Mouse (Mus musculus): ENCODE results near the gene Ctcf.

Ctcf gene

DNA sequence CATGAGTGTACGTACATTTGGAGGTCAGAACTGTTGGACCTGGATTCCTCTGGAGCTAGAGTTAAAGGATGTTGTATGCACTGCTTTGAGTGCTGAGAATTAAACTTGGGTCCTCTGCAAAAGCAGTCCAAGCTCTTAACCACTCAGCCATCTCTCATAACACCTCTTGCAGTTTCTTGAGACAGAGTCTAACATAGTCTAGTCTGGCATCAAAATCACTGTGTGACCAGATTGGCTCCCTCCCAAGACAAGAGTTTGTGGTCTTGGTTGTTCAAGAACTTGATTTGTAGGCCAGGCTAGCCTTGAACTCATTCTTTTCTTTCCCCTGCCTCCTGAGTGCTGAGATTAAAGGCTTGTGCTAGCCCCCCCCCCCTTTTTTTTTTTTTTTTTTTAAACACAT lies 12.6 kb downstream of the Ctcf start:
- no peak for DNase-seq (ENCODE audit: low spot score in 2 of 2)

DNA sequence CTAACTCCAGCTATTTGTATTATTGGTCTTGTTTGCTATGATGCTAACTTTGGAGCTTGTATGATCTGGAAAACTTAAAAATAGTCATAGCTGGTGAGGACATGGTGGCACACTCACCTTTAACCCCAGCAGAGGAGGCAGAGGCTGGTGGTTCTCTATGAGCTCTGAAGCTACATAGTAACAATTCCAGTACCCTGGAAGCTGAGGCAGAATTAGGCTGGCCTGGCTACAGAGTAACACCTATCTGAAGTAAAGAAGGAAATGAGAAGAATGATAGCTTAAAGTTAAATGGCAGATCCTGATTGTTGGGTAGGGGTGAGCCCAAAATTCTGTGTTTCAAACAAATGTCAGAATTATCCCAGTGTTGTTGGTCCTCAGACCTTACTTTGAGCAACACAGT lies 21.3 kb downstream of the Ctcf start:
- no peak for DNase-seq (ENCODE audit: low spot score in 2 of 2)

DNA sequence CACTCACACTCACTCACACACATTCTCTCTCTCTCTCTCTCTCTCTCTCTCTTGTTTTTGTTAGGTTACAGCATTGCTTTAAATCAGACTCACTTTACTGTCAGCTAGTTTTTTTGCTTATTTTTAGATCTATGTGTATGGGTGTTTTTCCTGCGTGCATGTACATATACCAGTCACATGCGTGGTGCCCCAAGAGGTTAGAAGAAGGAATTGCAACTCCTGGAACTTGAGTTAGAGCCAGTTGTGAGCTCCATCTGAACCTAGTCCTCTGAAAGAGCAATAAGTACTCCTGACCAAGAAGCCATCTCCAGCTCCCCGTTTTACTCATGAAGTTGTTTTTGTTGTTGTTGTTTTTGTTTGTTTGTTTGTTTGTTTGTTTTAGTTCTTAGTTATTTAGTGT lies 24.8 kb downstream of the Ctcf start:
- no peak for DNase-seq (ENCODE audit: low spot score in 2 of 2)

DNA sequence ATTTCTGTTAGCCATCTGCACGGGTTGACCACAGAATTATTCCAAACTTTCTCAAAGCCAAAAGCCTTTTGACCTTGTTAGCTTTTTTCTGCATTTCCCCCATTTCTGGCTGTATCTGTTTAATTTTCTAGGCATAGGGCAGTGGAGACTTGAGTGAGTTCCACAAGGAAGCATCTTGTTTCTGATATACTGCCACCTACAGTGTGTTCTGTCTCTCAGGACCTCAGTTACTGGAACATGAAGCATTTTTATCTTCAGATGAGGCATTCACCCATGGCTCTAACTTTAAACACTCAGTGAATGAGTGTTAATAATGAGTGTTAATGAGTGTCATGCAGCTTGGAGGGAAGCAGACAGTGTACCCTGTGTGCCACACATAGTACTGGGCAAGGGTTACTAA lies 41.5 kb downstream of the Ctcf start:
- no peak for DNase-seq (ENCODE audit: low spot score in 2 of 2)

DNA sequence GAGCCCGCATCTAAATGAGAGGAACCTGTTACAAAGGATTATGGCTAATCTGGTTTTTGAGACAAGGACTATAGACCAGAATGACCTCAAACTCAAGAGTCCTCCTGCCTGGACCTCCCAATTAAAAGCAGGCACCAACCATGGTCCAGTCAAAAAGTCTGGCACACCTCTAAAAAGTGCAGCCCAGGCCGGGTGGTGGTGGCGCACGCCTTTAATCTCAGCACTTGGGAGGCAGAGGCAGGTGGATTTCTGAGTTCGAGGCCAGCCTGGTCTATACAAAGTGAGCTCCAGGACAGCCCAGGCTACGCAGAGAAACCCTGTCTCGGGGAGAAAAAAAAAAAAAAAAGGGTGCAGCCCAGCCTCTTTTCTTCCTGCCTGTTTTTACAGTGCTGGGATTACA lies 49.0 kb downstream of the Ctcf start:
- no peak for DNase-seq (ENCODE audit: low spot score in 2 of 2)

DNA sequence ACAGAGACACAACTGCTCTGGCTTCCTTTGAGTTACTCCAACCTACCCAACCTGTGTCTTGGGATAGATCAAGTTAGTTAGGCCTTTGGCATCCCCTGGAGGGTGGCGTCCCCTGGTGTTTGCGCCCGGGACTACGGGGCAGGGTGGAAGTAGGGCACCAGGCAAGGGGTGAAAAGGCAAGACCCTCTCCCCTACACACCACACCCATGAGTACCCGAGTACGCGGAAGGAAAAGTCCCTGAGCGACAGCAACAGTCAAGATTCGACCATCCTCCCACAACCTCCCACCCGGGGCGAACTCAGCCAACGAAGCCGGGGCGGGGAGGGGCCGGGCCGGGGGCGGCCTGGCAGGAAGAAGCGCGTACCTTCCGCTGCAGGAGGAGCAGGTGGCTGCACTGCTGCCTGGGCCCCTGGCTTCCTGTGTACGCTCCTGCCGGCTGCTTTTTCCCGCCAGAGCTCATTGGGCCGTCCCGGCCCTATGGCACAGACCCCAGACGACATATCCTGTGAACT lies 49.5 kb downstream of the Ctcf start, which contains the start of gene Carmil2:
Gene Carmil2, plus strand, starts transcription at position 479 of the 513 bp plus-strand sequence.
- no peak for DNase-seq (ENCODE audit: low spot score in 2 of 2)

DNA sequence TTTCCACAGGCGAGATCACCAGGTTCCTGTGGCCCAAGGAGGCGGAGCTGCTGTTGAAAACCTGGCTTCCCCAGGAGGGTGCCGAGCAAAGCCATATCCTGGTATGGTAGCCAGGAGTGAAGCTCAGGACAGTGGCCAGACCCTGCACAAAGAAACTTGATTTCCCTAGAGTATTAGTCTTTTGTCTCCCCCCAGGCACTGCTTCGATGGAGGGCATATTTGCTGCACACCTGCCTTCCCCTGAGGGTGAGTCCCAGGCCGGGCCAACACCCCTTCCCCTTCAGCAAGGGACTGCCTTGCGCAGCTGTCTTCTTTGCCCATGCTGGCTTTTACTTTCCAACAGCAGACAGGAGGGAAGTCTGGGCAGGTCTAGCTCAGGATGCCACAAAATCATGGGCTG lies 50.2 kb downstream of the Ctcf start:
- DNase-seq (ENCODE audit: low spot score in 2 of 2) = no peak

DNA sequence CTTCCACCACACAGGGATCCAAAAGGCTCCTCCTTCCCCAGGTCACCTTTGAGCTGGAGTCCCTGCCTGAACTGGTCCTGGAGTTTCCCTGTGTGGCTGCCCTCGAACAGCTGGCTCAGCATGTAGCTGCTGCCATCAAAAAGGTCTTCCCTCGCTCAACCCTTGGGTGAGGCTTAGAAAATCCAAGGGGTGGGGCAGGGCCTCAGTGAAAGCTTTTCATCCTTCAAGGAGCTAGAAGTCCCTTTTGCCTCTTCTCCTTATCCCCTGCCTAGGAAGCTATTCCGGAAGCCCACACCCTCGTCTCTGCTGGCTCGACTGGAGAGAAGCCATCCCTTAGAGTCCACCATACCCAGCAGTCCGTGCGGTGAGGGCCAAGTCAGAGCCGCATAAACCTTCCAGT lies 51.1 kb downstream of the Ctcf start:
- DNase-seq (ENCODE audit: low spot score in 2 of 2) = no peak

DNA sequence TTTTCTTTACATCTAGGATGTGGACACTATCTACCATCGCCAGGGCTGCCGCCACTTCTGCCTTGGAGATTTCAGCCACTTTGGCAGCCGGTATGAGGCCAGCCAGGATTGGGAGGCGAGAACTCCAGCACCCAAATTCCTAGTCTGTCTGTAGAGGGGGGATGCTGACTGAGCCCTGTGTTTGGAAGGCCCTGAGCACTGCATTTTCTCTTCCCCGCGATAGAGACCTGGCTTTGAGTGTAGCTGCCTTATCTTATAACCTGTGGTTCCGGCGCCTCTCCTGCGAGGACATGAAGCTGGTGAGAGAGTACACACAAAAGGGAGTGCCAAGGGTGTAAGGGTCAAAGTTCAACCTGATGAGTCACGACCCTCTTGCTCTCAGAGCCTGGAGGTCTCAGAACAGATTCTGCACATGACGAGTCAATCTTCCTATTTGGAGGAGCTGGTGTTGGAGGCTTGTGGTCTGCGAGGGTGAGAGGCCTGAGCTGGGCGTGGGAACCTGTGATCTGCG lies 51.9 kb downstream of the Ctcf start:
- DNase-seq (ENCODE audit: low spot score in 2 of 2) = no peak

DNA sequence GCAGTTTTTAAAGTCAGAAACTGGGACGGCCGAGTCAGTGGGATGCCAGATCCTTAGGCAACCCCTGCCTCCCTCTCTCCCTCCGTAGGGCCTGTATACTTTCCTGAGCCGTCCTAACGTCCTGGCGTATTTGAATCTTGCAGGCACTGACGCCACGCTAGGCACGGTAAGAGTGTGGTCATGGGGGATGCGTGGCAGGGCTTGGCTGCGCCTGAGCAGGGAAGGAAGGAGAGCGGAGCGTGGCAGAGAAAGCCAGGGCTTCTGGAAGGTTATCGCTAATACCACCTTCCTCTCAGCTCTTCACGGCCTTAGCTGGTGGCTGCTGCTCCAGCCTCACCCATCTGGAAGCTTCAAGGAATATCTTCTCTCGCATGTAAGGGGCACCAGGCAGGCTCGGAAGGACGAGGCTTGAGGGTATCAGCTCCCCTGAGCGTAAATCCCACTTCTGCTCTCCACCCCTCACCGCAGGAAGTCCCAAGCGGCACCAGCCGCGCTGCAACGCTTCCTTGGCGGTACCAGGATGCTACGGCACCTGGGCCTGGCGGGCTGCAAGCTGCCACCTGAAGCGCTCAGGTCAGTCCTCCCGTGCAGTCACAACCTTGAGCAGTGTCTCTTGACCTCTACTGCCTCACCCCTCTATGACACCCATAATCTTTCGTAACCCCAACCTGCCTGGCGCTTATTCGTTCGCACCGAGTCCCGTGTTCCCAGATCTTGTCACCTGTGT lies 53.1 kb downstream of the Ctcf start:
- DNase-seq (ENCODE audit: low spot score in 2 of 2) = no peak

DNA sequence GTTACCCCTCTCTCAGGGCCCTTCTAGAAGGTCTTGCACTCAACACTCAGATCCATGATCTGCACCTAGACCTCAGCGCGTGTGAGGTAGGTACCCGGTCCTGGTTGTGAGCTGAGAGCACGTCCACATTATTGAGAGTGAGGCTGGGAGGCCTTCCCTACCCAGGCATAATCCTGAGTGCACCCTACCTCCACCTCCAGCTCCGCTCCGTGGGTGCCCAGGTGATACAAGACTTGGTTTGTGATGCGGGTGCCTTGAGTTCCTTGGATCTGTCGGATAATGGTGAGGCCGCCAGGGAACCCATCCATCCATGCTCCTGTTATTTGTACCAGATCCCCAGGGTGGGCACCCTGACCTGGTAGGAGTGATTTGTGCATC lies 53.6 kb downstream of the Ctcf start:
- no peak for DNase-seq (ENCODE audit: low spot score in 2 of 2)

DNA sequence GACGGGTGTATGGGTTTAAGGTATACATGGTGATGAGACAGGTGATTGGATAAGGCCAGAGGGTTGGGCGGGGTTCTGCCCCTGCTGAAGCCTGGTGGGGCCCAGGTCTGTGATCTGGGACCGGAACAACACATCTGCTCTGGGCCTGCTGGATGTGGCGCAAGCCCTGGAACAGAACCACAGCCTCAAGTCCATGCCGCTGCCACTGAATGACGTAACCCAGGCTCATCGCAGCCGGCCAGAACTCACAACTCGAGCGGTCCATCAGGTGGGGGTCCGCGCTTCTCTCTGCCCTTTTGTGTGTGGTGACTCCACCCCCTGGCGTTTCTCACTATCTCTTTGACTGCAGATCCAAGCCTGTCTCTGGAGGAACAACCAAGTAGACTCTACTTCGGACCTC lies 54.6 kb downstream of the Ctcf start:
- no peak for DNase-seq (ENCODE audit: low spot score in 2 of 2)

DNA sequence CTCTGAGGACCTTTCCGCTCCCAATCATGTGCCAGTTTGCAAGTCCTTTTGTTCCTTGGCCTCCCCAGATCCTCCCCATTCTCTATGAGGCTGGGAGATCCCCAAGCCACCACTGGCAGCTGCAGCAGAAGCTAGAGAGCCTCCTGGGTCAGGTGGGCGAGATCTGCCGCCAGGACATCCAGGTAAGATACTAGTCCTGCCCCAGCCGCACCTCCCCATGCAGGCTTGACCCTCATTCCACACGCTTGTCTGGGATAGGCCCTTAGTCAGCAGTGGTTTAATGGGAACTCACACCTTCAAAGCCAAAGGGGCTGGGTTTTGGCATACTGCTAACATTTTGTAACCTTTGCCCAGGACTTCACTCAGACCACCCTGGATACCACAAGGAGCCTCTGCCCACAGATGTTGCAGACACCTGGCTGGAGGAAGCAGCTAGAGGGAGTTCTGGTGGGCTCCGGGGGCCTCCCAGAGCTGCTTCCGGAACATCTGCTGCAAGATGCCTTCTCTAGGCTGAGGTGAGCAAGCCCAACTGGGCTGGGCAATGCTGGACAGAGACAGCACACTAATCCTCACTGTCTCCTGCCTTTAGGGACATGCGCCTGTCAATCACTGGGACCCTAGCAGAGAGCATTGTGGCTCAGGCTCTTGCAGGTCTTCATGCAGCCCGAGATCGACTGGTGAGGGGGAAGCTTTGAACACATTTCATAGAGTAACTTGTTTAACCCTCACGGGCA lies 56.2 kb downstream of the Ctcf start:
- no peak for DNase-seq (ENCODE audit: low spot score in 2 of 2)

DNA sequence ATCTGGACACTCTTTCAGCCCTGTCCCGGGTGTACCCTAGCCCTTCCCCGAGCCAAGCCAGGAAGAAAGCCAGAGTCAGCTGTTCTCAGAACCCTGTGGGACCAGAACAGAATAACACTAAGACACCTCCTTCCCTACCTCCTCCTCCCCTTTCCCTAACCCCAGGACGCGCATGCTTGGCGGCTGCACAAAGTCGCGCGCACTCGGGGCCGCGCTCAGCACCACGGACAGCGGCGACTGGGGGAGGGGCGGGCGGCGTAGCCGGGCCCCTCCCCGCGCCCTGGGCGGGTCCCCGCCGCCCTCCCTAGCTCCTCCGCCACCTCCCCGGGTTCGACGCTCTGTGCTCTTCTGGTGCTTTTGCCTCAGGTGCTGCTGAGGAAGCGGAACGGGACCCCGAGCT lies 57.3 kb downstream of the Ctcf start:
- peak in 1 of 2 experiments; percentile 64 for DNase-seq (ENCODE audit: low spot score in 2 of 2)

DNA sequence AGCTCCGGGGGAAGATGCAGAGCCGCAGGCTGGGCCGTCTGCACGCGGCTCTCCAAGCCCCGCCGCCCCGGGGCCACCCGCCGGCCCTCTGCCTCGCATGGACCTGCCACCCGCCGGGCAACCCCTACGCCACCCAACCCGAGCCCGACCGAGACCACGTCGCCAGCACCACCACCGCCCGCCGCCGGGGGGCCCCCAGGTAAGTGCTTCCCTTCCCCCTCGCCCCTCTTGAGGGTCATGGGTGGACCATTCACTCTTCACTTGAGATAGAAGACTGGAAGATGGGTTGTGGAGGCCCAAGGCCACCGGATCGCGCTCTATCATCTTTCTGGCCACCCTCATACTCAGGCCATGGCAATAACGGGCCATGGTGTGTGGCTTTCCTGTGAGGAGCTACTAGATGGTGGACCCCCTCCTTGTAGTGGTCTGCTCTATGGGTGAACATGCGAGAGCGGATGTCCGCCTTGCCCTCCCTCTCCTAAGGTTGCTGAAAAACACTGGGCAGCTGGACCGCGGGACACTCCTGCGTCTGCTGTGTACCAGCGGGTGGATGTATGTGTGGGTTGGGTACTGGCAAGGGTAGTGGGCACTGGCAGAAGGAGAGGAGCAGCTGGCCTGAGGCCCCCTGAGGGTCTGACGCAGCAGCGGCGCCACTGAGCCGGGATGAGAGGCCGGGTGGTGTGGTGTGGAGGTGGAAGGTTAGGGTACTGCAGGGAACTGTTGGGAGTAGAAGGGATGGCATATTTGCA lies 57.9 kb downstream of the Ctcf start:
- no peak for DNase-seq (ENCODE audit: low spot score in 2 of 2)

DNA sequence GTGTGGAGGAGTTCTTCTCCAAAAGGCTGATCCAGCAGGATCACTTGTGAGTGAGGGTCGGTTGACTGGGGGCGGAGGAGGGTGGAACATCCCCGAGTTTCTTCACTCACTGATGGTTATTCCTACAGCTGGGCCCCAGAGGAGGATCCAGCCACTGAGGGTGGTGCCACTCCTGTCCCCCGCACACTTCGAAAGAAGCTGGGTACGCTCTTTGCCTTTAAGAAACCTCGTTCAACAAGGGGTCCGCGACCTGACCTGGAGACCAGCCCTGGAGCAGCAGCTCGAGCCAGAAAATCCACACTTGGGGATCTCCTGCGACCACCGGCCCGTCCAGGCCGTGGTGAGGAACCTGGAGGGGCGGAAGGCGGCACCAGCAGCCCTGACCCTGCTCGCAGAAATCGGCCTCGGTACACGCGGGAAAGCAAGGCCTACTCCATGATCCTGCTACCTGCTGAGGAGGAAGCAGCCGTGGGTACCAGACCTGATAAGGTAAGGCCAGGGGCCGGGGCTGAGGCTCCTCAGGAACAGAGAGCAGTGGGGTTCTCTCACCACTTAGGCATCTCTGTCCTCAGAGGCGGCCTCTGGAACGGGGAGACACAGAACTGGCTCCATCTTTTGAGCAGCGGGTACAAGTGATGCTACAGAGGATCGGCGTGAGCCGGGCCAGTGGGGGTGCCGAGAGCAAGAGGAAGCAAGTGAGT lies 58.9 kb downstream of the Ctcf start:
- no peak for DNase-seq (ENCODE audit: low spot score in 2 of 2)

DNA sequence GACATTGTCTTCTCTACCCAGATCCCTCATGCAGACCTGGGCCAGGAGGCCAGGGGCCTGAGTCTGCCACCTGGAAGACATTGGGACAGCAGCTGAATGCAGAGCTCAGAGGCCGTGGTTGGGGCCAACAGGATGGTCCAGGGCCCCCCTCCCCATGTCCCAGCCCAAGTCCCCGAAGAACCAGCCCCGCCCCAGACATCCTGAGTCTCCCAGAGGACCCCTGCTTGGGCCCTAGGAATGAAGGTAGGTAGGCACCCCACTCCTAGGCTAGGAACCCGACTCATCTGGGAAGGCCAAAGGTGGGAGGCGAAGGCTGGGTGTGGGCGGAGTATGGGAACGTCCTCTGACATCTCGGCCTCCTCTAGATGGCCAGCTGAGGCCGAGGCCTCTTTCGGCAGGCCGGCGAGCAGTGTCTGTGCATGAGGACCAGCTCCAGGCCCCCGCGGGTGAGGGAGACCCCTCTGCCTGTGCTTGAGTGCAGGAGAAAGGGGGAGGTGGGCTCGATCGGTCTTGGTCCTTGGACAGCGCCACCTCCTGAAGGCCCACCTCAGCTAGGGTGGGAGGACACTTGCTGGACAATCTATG lies 60.9 kb downstream of the Ctcf start:
- no peak for DNase-seq (ENCODE audit: low spot score in 2 of 2)

DNA sequence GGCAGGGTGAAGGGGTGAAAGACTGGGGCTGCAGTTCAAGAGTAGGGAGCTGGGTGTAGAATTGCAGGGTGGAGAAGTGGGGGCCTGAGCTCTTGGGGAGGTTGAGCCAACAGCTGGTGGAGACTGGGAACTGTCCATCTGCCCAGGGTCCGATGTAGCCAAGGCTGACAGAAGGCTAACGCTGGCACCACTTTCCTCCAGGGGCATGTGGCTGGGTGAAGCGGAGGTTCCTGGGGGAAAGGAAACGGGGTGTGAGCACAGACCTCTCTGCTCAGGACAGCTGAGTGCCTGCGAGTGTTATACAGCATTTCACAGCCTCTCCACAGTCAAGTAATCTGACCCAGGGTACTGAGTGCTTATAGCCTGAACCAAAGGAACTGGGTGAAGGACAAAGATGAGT lies 62.4 kb downstream of the Ctcf start:
- no peak for DNase-seq (ENCODE audit: low spot score in 2 of 2)

DNA sequence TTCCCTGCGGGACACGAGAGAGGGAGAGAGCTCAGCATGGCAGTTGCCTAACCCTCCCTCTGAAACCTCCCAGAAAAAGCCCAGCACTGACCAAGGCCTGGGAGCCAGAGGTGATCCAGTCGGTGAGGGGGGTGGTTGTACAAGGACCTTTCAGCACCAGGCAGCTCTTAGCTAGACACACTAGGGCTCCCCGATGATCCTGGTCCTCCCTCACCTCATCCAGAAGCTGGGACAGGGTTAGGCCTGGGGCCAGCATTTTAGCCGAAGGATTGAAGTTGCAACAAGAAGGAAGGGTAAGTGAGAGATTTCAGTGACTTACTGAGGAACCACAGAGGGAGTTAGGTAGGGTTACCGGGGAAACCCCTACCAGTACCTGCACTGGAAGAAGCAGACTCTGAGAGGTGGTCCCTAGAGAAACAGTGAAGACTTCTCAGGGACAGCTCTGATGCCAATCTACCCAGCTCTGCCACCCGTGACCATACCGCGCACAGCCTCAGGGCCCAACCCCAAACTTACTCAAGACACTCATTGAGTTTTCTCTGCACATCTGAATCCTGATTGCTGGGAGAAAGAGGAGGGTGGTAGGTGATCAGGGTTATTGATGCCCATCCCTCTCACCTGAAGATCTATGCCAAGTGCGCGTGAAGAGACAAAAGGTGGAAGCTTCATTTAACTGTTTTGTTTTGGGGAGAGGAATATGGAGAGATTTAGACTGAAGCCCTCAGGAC lies 63.3 kb downstream of the Ctcf start:
- no peak for DNase-seq (ENCODE audit: low spot score in 2 of 2)

DNA sequence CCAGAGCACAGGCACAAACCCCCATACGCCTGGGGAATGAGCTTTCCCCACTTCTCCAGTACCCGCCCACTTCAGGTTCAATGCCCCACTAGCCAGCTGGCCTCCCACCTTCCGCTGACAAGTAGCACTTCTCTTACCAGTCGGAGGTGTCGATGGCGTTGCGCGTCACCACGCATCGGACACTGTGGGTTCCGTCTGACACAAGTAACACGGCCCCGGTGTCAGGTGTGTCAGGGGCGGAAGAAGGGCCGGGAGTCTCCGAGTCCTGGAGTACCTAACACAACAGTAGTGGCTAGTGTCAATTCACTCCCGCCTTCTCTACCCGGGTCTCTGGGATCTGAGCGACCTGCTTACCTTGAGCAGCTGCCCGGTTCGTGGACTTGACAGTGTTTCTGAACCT lies 64.2 kb downstream of the Ctcf start:
- DNase-seq (ENCODE audit: low spot score in 2 of 2) = no peak

Measured in frontal cortex, postnatal 14 days (tissue).